Mouse (Mus musculus) lung, postnatal 36 days (tissue): ENCODE measurements around the gene Gab2.

Source experiments
- DNase-seq: peaks from one replicate; pipeline ENCODE4 v3.0.0; 2022; ENCODE audit warnings: mixed read lengths

Gene Gab2

GRCm38 (mm10) chr7:97324342-97324741 lies 243.0 kb downstream of the Gab2 start:
- DNase-seq: no peak

GRCm38 (mm10) chr7:97325156-97325985 lies 244.0 kb downstream of the Gab2 start:
- DNase-seq: no peak

GRCm38 (mm10) chr7:97327376-97327775 lies 246.0 kb downstream of the Gab2 start:
- no peak for DNase-seq

- peak; percentile 46 for DNase-seq
Measured at GRCm38 (mm10) chr7:97328891-97329588, 247.7 kb downstream of the Gab2 start.

GRCm38 (mm10) chr7:97329676-97330075 lies 248.3 kb downstream of the Gab2 start:
- no peak for DNase-seq

- DNase-seq: no peak
Measured at GRCm38 (mm10) chr7:97330931-97331645, 249.7 kb downstream of the Gab2 start.

GRCm38 (mm10) chr7:97331726-97332666 lies 250.6 kb downstream of the Gab2 start, which contains the start of the genes Usp35 and Kctd21:
Usp35 (minus strand) TSS chr7:97332020.
Kctd21 (plus strand) TSS chr7:97332327.
- peak; percentile 96 for DNase-seq

GRCm38 (mm10) chr7:97332667-97333041 lies 251.3 kb downstream of the Gab2 start:
- DNase-seq: no peak

GRCm38 (mm10) chr7:97333113-97333898 lies 251.9 kb downstream of the Gab2 start:
- DNase-seq: no peak

GRCm38 (mm10) chr7:97334406-97334805 lies 253.0 kb downstream of the Gab2 start:
- DNase-seq: no peak

- no peak for DNase-seq
Measured at GRCm38 (mm10) chr7:97336678-97337077, 255.3 kb downstream of the Gab2 start.

- DNase-seq: no peak
Measured at GRCm38 (mm10) chr7:97338593-97338992, 257.2 kb downstream of the Gab2 start.

- DNase-seq: no peak
Measured at GRCm38 (mm10) chr7:97339623-97340022, 258.2 kb downstream of the Gab2 start.

GRCm38 (mm10) chr7:97340907-97341849 lies 259.8 kb downstream of the Gab2 start:
- peak; percentile 51 for DNase-seq

- DNase-seq: no peak
Measured at GRCm38 (mm10) chr7:97342961-97343360, 261.6 kb downstream of the Gab2 start.

GRCm38 (mm10) chr7:97344655-97345054 lies 263.3 kb downstream of the Gab2 start:
- DNase-seq: no peak

GRCm38 (mm10) chr7:97345229-97345871 lies 264.0 kb downstream of the Gab2 start:
- DNase-seq: peak; percentile 49

GRCm38 (mm10) chr7:97346111-97346821 lies 264.9 kb downstream of the Gab2 start:
- DNase-seq: no peak

GRCm38 (mm10) chr7:97346822-97347166 lies 265.4 kb downstream of the Gab2 start:
- no peak for DNase-seq
